Mouse (Mus musculus) cerebellum, adult 2 months (tissue): ENCODE data around the gene Ndufa1.
"Not testable (repeated sequence)": the region's sequence is repeated elsewhere in the genome, so short reads cannot be mapped to it uniquely, and the experiment has no call there.

Experiments used
- CTCF ChIP-seq: fragments of 200-500 bp; IDR thresholded peaks from 2 replicates; pipeline ENCODE4 v1.5.1; 2011; ENCODE audit warnings: low read depth, mild to moderate bottlenecking, control low read depth, low read length, moderate library complexity, borderline replicate concordance; ENCODE audit not compliant: insufficient read depth
- POLR2A ChIP-seq: fragments of 200-500 bp; IDR thresholded peaks from 2 replicates; pipeline ENCODE4 v1.6.1; 2011; ENCODE audit warnings: low read length, control low read depth, borderline replicate concordance; ENCODE audit not compliant: insufficient read depth

- not testable (repeated sequence) for TF ChIP-seq CTCF, POLR2A
Measured at GRCm38 (mm10) chrX:37144498-37144897, 46.5 kb downstream of the Ndufa1 start.
